Mouse (Mus musculus): ENCODE results near the gene Mapk13. TPM values are rescaled to one million over a fixed set of nuclear protein-coding genes. Genes with fewer than 3 reads are reported as not detected.

Gene Mapk13
- polyA plus RNA-seq, 1 experiment = not detected

DNA sequence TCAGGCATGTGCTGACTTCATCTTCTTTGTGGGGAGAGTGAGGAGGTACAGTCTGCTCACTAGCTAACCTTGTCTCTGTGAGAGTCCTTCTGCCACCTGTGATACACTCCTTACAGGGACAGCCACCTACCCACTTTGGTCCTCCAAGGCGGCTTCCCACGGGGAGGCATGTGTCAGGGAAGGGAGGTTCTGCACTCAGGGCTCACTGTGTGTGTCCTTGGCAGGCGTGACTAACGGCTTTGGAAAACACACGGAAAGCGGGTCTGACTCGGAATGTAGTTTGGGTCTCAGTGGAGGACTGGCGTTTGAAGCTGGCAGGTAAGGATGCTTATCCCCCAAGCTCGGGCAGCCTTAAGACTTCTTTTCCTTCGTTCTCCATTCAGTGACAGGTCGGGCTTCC, 54.7 kb downstream of the Mapk13 start:
- no peak for TF ChIP-seq GATA1 (IDR thresholded peaks at IDR 0.05; ENCODE audit: low read length)

DNA sequence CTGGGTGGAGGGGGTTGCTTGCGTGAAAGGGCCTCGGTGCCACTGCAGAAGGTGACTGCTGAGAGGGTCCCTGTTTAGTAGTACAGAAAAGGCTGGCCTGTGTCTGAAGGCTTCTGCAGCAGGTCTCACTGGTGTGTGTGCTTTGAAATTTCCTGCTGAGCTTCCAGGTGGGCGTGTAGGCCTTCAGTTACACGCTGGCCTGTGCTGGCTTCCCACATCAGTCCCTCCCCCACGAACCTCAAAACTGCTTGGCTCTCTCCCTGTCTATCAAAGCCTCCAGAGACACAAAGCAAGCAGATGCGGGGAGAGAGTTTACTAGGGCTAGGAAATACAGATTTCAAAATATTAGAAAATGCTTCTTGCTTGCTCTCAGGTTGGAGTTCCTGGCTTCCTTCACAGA, 55.8 kb downstream of the Mapk13 start:
- TF ChIP-seq GATA1 (IDR thresholded peaks at IDR 0.05; ENCODE audit: low read length) = no peak

DNA sequence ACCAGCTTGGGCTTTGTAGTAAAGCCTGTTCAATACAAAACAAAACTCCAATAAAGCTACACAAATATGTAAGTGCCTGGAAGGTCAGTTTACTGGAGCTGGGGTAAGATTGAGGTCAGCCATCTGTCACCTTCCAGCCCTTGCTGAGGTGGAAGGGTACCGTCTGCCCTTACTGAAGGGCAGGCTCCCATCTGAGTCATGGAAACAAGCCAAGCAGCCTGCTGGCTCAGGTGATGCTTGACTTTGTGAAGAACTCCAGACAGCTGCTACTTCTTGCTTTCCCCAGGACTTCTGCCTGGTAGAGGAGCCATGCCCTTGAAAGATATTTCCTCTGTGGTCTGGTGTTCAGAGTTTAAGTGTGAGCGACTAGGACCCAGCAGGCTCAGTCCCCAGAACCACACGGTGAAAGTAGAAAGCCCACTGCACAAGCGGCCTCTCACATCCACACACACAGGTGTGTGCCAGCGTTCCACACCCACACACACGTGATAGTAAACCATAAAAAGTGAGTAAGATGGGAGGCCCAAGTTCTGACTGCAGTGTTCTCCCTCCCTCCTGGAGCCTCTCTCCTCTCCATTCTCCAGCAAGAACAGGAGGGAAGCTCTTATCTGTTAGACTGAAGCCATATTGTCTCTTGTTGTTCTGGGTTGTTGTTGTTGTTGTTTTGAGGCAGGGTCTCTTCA, 56.4 kb downstream of the Mapk13 start:
- TF ChIP-seq GATA1 (IDR thresholded peaks at IDR 0.05; ENCODE audit: low read length) = no peak

DNA sequence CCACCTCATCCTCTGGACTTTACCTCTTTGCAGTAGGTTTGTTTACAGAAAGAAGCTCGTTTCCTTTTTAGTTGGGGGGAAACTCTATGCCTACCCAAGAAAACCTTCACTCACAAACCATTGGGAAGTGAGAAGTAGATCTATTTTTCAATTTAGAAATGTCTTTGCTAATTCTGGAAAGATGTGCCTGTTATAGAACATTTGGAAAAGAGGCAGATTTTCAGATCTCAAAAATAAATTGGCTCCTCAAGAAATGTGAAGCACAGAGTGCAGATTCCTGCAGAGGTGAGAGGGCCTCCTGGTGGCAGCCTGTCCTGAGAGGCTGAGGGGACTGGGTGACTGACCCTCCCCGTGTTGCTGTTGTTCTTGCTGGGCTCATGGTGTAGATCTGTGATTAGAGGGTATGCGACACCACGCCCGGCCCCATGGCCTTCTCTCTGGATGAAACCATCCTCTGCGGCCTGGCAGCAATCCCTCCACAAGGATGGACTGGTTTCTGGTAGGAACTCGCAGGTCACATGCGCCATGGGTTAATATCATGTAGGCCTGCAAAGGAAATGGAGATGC, 58.7 kb downstream of the Mapk13 start:
- no peak for TF ChIP-seq GATA1 (IDR thresholded peaks at IDR 0.05; ENCODE audit: low read length)

DNA sequence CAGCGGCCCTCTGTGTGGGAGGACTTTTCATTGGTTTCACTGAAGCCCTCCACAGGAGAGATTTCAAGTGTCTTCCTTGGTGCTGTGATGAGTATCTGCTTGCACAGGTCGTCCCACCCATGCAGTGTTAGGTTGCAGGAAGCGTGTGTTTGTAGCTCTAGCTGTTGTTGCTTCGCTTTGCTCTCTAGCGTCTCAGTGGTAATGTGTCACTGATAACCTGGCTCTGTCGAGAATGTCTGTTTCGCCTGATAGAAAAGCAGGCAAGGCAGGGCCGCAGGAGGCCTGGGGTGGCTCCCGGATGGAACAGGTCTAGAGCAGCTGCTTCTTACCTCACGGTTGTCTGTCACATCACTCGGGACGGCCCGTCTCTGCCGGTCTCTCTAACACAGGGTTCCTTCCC, 60.0 kb downstream of the Mapk13 start:
- TF ChIP-seq GATA1 (IDR thresholded peaks at IDR 0.05; ENCODE audit: low read length) = no peak

Other genes starting within 250 kb of the Mapk13 start
- gene Armc12, start 238.5 kb upstream of the Mapk13 start, polyA plus RNA-seq (2012) = not detected in 2 replicates
- gene Clpsl2, start 219.9 kb upstream of the Mapk13 start, polyA plus RNA-seq (2012) = not detected in 2 replicates
- gene Clps, start 208.5 kb upstream of the Mapk13 start, polyA plus RNA-seq (2012) = not detected in 2 replicates
- not detected in 2 replicates for gene Lhfpl5, start 193.7 kb upstream of the Mapk13 start, polyA plus RNA-seq (2012)
- 46.2 and 97.6 TPM in 2 replicates for gene Srpk1, start 146.6 kb upstream of the Mapk13 start, polyA plus RNA-seq (2012)
- gene Slc26a8, start 79.1 kb upstream of the Mapk13 start, polyA plus RNA-seq (2012) = 0.05 and 0.40 TPM in 2 replicates
- gene Mapk14, start 78.0 kb upstream of the Mapk13 start, polyA plus RNA-seq (2012) = 62.6 and 98.9 TPM in 2 replicates
- gene AC170998.1, start 43.2 kb upstream of the Mapk13 start, polyA plus RNA-seq (2012) = 0.18 and 0.32 TPM in 2 replicates
- 25.0 and 27.6 TPM in 2 replicates for gene Brpf3, start 31.8 kb downstream of the Mapk13 start, polyA plus RNA-seq (2012)
- gene Pnpla1, start 89.1 kb downstream of the Mapk13 start, polyA plus RNA-seq (2012) = not detected in 2 replicates
- not detected in 2 replicates for gene 4930539E08Rik, start 146.0 kb downstream of the Mapk13 start, polyA plus RNA-seq (2012)
- not detected in 2 replicates for gene Pxt1, start 174.5 kb downstream of the Mapk13 start, polyA plus RNA-seq (2012)
- 87.9 and 111 TPM in 2 replicates for gene Kctd20, start 182.7 kb downstream of the Mapk13 start, polyA plus RNA-seq (2012)
- 87.0 and 98.7 TPM in 2 replicates for gene Stk38, start 238.7 kb downstream of the Mapk13 start, polyA plus RNA-seq (2012)